Mouse (Mus musculus): ENCODE measurements around the gene Dedd2.
"Not testable (repeated sequence)": the region's sequence is repeated elsewhere in the genome, so short reads cannot be mapped to it uniquely, and the experiment has no call there.

The Dedd2 gene

DNA sequence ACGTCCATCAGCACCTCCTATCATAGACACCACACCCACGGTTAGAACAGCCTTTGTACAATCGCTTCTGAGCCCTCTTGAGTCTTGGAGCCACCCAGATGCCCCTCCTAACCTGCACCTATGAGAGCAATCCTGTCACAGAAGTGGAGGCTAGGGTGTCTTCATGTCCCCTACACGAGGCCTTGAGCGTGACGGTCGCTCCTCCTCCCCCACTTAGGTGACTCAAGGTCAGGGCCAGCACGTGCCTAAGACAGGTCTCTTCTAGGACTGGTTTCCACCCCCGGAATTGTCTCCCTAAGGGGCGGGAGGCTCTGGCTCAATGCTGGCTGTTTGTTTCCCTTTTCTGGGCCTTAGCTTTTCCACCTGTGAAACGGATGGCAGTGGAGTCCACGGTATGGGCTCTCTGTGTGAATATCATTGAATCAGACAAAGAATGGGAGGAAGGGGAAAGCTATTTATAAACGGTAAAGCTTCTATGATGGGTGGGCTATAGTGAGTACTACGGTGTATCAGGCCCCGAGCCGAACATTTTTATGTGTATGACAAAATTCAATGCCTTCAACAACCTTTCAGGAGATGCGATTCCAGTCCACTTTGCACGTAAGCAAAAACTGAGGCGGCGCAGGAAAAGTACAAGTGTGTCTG, at the start of gene Dedd2:
TSS of gene Dedd2 (minus strand) at position 159 of the 645 bp plus-strand sequence.
- DNase-seq (ENCODE audit: low read depth in 1 of 2, low spot score in 2 of 2): peak in 1 of 2 experiments; percentile 24

DNA sequence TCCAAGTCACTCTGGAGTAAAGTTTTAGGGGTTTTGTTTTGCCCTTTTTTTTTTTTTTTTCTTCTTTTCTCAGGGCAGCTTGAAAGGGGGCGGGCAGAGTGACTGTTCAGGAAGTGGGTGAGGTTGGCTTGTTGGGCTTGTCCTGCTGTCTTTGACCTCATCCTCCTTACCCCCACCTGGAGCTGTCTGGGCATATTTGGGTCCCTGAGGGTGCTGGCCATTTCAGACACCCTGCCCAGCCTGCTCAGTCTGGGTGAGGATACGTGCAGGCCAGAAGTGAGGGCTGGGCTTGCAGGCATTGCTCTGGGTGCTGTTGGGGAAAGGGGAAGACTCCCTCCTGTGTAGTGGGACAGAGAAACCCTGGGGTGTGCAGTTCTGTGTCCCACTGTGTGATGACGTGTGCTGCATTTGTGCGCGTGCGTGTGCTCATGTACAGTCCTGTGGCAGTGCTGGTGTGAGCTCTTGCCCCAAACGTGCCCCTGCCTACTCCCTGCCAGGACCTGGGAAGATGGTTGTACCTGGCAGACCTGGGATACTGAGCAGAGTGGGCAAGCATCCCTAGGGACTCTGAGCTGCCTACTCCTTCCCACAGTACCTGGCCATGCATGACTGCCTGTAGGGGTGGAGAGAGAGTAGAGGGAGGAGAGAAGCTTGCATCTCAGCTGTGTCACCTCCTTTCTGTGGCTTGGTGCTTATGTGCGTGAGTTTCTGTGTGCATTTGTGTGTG, 49.3 kb upstream of the Dedd2 start:
- no peak for DNase-seq (ENCODE audit: low read depth in 1 of 2, low spot score in 2 of 2)

DNA sequence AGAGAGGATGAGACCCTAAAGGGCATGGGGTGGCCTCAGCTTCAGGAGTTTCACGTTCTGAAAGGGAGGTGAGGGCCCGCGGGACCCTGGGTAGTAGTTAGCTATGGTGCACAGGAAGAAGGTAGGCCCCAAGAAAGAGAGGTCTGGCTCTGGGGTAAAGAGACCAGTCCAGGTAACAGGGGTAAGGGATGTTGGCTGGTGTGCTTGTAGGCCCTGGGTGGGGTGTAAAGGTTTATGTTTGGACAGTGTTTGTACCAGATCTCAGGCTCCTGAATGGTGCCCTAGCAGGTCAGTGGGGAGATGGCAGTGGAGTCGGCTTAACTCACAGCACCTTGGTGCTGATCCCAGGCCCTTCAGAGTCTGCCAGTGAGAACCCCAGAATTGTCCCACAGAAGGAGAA, 48.6 kb upstream of the Dedd2 start:
- no peak for DNase-seq (ENCODE audit: low read depth in 1 of 2, low spot score in 2 of 2)

DNA sequence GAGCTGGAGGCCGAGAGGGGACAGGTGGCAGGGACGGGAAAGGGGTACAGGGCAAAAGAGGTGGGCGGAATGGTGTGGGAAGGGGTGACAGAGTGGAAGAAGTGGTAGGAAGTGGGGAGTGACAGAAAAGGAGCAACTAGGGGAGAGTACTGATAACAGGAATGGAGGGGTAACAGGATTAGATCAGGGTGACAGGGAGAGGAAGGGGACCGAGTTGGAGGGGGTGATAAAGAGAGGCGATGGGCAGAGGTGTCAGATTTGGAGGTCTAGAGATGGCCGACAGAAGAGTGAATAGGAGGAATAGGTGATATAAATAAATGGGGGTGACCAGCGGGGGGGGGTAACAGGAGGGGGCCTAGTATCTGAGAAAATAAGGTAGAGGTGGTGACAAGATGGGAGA, 48.2 kb upstream of the Dedd2 start:
- no peak for DNase-seq (ENCODE audit: low read depth in 1 of 2, low spot score in 2 of 2)

GRCm38 (mm10) chr7:25267751-25268463, 47.5 kb upstream of the Dedd2 start:
- peak; percentile 97 to 98 for DNase-seq (ENCODE audit: low read depth in 1 of 2, low spot score in 2 of 2)

GRCm38 (mm10) chr7:25267301-25267750, 46.9 kb upstream of the Dedd2 start, which contains the start of gene Cic:
Gene Cic (plus strand): TSS chr7:25267704.
- peak; percentile 99 for DNase-seq (ENCODE audit: low read depth in 1 of 2, low spot score in 2 of 2)

DNA sequence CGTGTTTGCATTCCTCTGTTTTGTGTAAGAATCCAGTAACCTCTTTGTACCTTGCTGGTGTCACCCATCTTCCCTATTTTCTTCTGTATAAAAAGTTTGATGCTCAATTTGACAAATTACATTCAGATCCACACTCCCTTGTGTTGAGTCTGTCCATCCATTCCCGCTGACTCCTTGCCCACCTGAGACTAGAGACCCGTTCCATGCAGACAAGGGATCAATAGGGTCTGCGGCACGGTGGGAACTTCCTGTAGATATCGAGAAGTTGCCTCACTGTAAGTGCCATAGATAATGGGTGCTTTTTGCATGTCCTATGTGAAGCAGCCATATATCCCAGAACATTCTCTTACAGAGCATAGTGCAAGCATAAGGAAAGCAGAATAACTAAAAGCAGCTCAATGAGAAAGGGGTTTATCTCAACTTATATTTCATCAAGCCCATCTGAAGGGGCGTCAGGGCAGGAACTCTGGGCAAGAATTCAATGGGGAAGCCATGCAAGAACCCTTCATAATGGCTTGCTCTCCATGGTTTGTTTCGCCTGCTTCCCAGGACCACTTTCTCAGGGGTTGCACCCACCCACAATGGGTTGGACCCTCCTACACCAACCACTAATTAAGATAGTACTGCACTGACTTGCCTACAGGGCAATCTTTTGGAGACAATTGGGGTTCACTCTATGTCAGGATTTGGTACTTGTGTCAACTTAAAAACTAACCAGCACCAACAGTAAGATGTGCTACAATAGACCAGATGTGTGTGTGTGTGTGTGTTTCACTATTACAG, 46.0 kb upstream of the Dedd2 start:
- DNase-seq (ENCODE audit: low read depth in 1 of 2, low spot score in 2 of 2): no peak

- DNase-seq (ENCODE audit: low read depth in 1 of 2, low spot score in 2 of 2): not testable (repeated sequence)
These were observed 45.3 kb upstream of the Dedd2 start for GRCm38 (mm10) chr7:25265743-25266142.

DNA sequence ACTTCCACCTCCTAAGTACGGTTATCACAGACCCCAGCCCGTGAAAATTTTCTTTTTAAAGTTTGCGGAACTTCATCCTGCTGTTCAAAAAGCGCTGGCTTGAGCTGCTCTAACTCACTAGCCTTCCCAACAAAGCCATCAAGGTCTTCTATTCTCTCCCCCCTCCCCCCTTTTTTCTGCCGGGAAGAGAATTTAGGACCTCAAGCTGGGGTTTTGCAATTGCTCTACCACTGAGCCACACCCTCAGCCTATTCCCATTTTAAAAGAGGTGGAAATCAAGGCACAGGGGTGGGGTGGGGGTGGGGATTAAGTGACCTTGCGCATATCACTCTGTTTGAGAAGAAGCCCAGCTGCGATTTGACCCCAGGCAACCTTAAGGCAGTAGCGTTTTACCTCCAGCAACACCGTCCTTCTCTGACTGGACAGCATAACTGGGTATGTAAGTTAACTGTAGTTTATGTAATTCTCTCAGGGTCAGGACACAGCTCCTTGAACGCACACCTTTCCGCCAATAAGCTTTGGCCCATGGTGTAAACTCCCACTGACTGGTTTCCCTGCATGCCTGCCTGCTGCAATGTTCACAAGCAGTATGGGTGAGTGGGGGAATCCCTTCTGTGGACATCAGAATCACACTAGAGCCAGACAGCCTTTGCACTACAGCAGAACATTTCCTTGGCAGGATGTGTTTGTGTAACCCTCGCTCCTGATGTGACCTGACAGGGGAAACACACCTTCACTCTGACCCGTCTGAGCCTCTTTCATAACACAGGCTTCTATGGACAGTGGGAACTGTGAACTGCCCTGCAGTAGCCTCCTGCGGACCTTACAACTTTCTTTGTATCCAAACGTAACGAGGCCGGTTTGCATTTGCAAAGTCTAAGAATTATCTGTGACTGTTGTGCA, 43.8 kb upstream of the Dedd2 start:
- DNase-seq (ENCODE audit: low read depth in 1 of 2, low spot score in 2 of 2): no peak

DNA sequence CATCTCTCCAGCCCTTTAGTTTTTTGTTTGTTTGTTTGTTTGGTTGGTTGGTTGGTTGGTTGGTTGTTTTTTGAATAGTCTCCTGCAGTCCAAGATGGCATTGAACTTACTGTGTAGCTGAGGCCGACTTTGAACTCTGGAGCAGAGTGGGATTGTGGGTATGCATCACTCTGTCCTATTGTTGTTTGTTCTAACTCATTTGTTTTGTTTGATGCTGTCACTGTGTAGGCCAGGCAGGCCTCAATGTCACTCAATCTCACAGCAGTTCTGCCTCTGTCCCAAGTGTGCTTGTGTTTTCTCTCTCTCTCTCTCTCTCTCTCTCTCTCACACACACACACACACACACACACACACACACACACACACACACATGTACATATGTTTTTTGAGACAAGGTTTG, 41.5 kb upstream of the Dedd2 start:
- no peak for DNase-seq (ENCODE audit: low read depth in 1 of 2, low spot score in 2 of 2)

- no peak for DNase-seq (ENCODE audit: low read depth in 1 of 2, low spot score in 2 of 2)
These were observed 31.4 kb upstream of the Dedd2 start for GRCm38 (mm10) chr7:25251822-25252221.

DNA sequence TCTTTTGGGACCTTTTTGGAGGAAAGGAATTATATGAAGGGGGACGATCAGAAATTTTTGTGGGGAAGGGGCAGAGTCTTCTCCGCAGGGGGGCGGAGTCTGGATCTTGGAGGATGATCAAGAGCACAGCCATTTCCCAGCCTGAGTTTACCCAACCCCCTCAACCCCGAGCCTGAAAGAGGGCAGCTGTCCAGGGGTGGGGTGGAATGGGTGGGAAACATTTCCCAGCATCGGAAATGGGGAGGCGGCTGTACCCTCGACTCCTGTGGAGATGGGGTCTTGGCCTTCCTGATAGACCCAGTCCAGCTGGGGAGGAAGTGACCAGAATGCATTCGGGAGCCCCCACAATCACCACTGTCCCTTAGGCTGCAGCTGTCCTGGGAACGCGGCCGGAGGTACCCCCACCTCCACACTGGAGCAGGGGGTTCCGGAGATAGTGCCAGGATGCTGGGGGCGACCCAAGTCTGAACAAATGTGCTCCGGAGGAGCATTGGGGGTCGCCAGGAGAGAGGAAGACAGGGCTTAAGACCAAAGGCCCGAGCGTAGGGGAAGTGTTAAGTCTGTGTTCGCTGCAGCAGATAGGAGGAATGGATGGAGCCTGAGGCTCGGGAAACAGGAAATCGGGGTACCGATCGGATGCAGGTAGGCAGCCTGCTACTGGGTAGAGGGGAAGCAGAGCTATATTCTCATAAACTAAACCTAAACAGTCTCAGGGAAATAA, 30.8 kb upstream of the Dedd2 start:
- no peak for DNase-seq (ENCODE audit: low read depth in 1 of 2, low spot score in 2 of 2)

GRCm38 (mm10) chr7:25250141-25250972, 29.9 kb upstream of the Dedd2 start, which contains the start of gene Erf:
Gene Erf (minus strand): TSS chr7:25250761.
- DNase-seq (ENCODE audit: low read depth in 1 of 2, low spot score in 2 of 2): peak; percentile 69 to 90

- peak in 1 of 2 experiments; percentile 46 for DNase-seq (ENCODE audit: low read depth in 1 of 2, low spot score in 2 of 2)
These were observed 29.1 kb upstream of the Dedd2 start for GRCm38 (mm10) chr7:25249314-25250140.

GRCm38 (mm10) chr7:25248846-25249313, 28.5 kb upstream of the Dedd2 start:
- no peak for DNase-seq (ENCODE audit: low read depth in 1 of 2, low spot score in 2 of 2)

DNA sequence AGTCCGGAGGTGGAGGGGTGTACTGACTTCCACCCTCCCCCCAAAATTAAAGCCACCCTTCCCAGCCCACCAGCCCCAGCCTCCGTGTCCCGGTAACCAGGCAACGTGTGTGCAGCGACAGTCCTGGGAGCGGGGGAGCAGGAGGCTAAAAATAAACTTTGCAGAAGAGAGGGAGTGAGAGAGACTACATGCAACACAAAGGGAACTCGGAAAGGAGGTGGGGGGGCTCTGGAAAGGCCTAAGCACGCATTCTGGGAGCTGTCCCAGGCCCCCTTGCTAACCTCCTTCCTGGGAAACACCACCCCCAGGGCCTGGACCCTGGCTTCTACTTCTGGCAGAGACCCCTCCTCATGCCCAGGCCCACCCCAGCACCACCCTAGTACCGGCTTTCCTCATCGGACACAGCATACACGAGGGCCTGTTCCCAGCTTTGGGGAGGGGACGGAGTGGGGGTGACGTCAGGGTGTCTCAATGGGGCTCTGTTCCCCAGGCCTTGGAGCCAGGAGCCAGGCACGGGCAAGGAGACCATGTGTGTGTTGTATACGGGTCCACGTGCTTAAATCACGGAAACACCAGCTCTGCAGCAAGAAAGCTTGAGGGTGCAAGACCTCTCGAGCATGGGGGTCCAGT, 27.7 kb upstream of the Dedd2 start:
- no peak for DNase-seq (ENCODE audit: low read depth in 1 of 2, low spot score in 2 of 2)

GRCm38 (mm10) chr7:25247498-25247897, 27.1 kb upstream of the Dedd2 start:
- DNase-seq (ENCODE audit: low read depth in 1 of 2, low spot score in 2 of 2): no peak
